Mouse (Mus musculus): ENCODE measurements around the gene Aqp2. TPM values are rescaled to one million over a fixed set of nuclear protein-coding genes. Genes with fewer than 3 reads are reported as not detected.

Aqp2 gene
- total and polyA plus RNA-seq, 3 experiments = not detected

GRCm38 (mm10) chr15:99607388-99608113 is 28.7 kb downstream of the Aqp2 start:
- DNase-seq (ENCODE audit: low read depth, low spot score) = no peak
- Histone ChIP-seq H3K9ac (ENCODE audit: control insufficient read depth, low read depth, low read length, poor library complexity, severe bottlenecking) (no peak overlapping the region), H3K27ac (ENCODE audit: control insufficient read depth, low read depth, low read length) (no peak overlapping the region), H3K79me2 (ENCODE audit: control insufficient read depth, insufficient read depth, low read length, poor library complexity) (no peaks in the 10 kb centered on the region), H3K4me1 (ENCODE audit: control insufficient read depth in 1 of 2, insufficient read depth in 2 of 2, low read length in 2 of 2) (peaks cover 0 to 22% of the 10 kb centered on the region in 2 experiments; a peak in 3 of 4 replicates), H3K4me3 (ENCODE audit: control insufficient read depth in 1 of 2, insufficient read depth in 1 of 2, low read depth in 2 of 2, low read length in 2 of 2) (no peak overlapping the region), H3K36me3 (ENCODE audit: control insufficient read depth in 1 of 2, insufficient read depth in 2 of 2, low read length in 2 of 2) (peaks cover 0 to 11% of the 10 kb centered on the region in 2 experiments; a peak in 2 of 4 replicates), H3K9me3 (replicated peaks; ENCODE audit: insufficient read depth, low read length) (no peaks in the 10 kb centered on the region), H3K27me3 (ENCODE audit: control insufficient read depth in 1 of 2, insufficient read depth in 2 of 2, low read length in 2 of 2) (peaks cover 3 to 15% of the 10 kb centered on the region in 2 experiments; a peak in 3 of 4 replicates)
- no peak for TF ChIP-seq MYC (IDR thresholded peaks at IDR 0.05; ENCODE audit: low read depth, low read length)
- no peak for TF ChIP-seq SIN3A (IDR thresholded peaks at IDR 0.05; ENCODE audit: low read length)
- no peak for TF ChIP-seq E2F4 (IDR thresholded peaks at IDR 0.05; ENCODE audit: borderline replicate concordance, low read depth, low read length)
- TF ChIP-seq TBP (IDR thresholded peaks at IDR 0.05; ENCODE audit: low read depth, low read length) = no peak
- no peak for TF ChIP-seq KAT2A (conservative IDR thresholded peaks at IDR 0.05; ENCODE audit: low read depth, low read length)
- no peak for TF ChIP-seq MEF2A (IDR thresholded peaks at IDR 0.05; ENCODE audit: extremely low read depth, insufficient replicate concordance, low read depth, low read length, poor library complexity, severe bottlenecking)
- no peak for TF ChIP-seq UBTF (IDR thresholded peaks at IDR 0.05; ENCODE audit: borderline replicate concordance, insufficient read depth, low read depth, low read length)
- TF ChIP-seq RAD21 (IDR thresholded peaks at IDR 0.05; ENCODE audit: low read depth, low read length) = no peak
- no peak for TF ChIP-seq TCF12 (IDR thresholded peaks at IDR 0.05; ENCODE audit: low read depth, low read length)
- no peak for TF ChIP-seq ZMIZ1 (IDR thresholded peaks at IDR 0.05; ENCODE audit: low read depth, low read length)
- TF ChIP-seq ZC3H11A (IDR thresholded peaks at IDR 0.05; ENCODE audit: low read depth, low read length) = no peak
- no peak for TF ChIP-seq ELF1 (IDR thresholded peaks at IDR 0.05; ENCODE audit: low read depth, low read length)
- TF ChIP-seq GATA1 (IDR thresholded peaks at IDR 0.05; ENCODE audit: low read depth, low read length) = no peak
- TF ChIP-seq MXI1 (IDR thresholded peaks at IDR 0.05; ENCODE audit: low read depth, low read length) = no peak
- TF ChIP-seq EP300 (IDR thresholded peaks at IDR 0.05; ENCODE audit: low read depth in 1 of 2, low read length in 2 of 2) = no peak
- TF ChIP-seq MAFK (IDR thresholded peaks at IDR 0.05; ENCODE audit: borderline replicate concordance, low read depth, low read length) = no peak
- no peak for TF ChIP-seq POLR2AphosphoS2 (IDR thresholded peaks at IDR 0.05; ENCODE audit: low read length)

GRCm38 (mm10) chr15:99608382-99609125 is 29.7 kb downstream of the Aqp2 start:
- DNase-seq (ENCODE audit: low read depth, low spot score) = no peak
- TF ChIP-seq ETS1 (IDR thresholded peaks at IDR 0.05; ENCODE audit: low read depth, low read length) (no peak), RAD21 (IDR thresholded peaks at IDR 0.05; ENCODE audit: low read depth, low read length) (no peak), MXI1 (IDR thresholded peaks at IDR 0.05; ENCODE audit: low read depth, low read length) (no peak), RCOR1 (IDR thresholded peaks at IDR 0.05; ENCODE audit: low read depth, low read length) (no peak), TBP (IDR thresholded peaks at IDR 0.05; ENCODE audit: low read depth, low read length) (no peak), ELF1 (IDR thresholded peaks at IDR 0.05; ENCODE audit: low read depth, low read length) (no peak), POLR2AphosphoS5 (IDR thresholded peaks at IDR 0.05; ENCODE audit: borderline replicate concordance, low read depth, low read length) (no peak), NELFE (IDR thresholded peaks at IDR 0.05; ENCODE audit: low read depth, low read length) (no peak), NRF1 (IDR thresholded peaks at IDR 0.05; ENCODE audit: insufficient read depth, low read depth, low read length, poor library complexity, severe bottlenecking) (no peak), KAT2A (conservative IDR thresholded peaks at IDR 0.05; ENCODE audit: low read depth, low read length) (no peak), JUND (IDR thresholded peaks at IDR 0.05; ENCODE audit: low read depth, low read length) (no peak), CHD2 (IDR thresholded peaks at IDR 0.05; ENCODE audit: low read length) (no peak), MYC (IDR thresholded peaks at IDR 0.05; ENCODE audit: low read depth, low read length) (no peak), MAX (IDR thresholded peaks at IDR 0.05; ENCODE audit: low read length) (no peak)
- H3K27me3 ChIP-seq (ENCODE audit: control insufficient read depth in 1 of 2, insufficient read depth in 2 of 2, low read length in 2 of 2) = peaks cover 0 to 11% of the 10 kb centered on the region in 2 experiments; a peak in 3 of 4 replicates
- no peak overlapping the region for H3K9ac ChIP-seq (ENCODE audit: control insufficient read depth, low read depth, low read length, poor library complexity, severe bottlenecking)
- H3K4me1 ChIP-seq (ENCODE audit: control insufficient read depth in 1 of 2, insufficient read depth in 2 of 2, low read length in 2 of 2) = peaks cover 0 to 22% of the 10 kb centered on the region in 2 experiments; a peak in 3 of 4 replicates
- H3K27ac ChIP-seq (ENCODE audit: control insufficient read depth, low read depth, low read length) = no peak overlapping the region
- no peaks in the 10 kb centered on the region for H3K9me3 ChIP-seq (replicated peaks; ENCODE audit: insufficient read depth, low read length)
- H3K36me3 ChIP-seq (ENCODE audit: control insufficient read depth in 1 of 2, insufficient read depth in 2 of 2, low read length in 2 of 2) = peaks cover 0 to 11% of the 10 kb centered on the region in 2 experiments; a peak in 2 of 4 replicates
- no peak overlapping the region for H3K4me3 ChIP-seq (ENCODE audit: control insufficient read depth in 1 of 2, insufficient read depth in 1 of 2, low read depth in 2 of 2, low read length in 2 of 2)
- no peaks in the 10 kb centered on the region for H3K79me2 ChIP-seq (ENCODE audit: control insufficient read depth, insufficient read depth, low read length, poor library complexity)
